Mouse (Mus musculus): ENCODE data around the gene Ypel2.
A peak's percentile ranks its signal among the peaks of the same experiment; 100 is the strongest.

The Ypel2 gene

DNA sequence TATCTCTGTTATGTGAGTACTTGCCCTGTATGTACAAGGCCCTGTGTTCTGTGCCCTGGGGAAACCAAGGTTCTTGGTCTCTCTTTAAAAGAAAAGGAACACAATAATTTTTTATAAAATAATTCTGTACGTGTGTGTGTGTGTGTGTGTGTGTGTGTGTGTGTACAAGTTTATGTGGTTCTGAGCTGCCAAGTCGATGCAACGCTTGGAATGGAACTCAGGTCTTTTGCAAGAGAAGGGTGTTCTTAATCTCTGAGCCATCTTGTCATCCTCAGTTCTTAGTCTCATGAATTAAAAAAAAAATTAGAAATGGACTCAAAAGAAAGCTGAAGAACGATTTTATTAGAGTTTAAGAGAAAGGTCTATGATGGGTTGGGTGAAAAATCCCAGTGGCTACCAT is 64.0 kb downstream of the Ypel2 start:
- no peak for DNase-seq

DNA sequence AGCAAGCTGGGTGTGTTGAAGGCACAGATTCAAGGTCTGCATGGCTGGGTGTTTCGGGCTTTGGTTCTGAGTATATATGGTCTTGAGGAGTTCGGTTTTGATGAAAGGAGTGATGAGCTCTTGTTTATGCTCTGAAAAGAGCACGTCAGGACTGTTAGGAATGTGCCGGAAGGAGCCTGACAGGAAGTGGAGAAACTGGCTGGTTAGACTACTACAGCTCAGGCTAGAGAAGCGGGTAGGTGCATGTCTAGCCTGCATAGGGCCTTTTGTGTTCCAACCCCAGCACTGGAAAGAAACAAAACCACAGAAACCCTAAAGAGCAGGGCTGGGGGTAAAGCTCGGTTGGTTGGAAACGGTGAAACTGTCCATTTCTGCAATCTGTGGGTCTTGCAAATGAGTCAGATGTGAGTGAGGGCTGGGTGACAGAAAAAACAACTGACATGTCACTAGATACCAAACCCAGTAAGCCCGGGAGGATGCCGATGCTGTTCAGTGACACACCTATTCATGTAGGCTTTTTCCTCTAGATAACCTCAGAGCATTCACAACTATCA is 68.3 kb downstream of the Ypel2 start:
- peak; percentile 42 to 45 for DNase-seq

DNA sequence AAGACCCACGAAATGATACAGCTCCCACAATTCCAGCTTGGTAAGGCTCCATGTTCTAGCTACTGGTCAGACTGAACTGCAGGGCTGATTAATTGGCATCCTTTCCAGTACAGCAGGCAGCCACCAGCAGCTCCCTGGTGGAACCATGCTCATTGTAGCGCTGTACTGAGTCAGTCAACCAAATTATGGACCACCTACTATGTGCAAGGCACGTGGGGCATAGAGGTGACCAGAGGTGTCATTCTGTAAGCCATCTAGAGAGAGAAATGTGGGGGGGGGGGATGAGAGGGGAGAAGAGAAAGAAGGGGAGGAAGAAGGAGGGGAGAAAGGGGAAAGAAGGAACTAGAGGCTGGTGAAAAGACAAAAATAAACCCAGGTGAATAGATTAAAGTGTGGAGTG is 68.9 kb downstream of the Ypel2 start:
- no peak for DNase-seq

DNA sequence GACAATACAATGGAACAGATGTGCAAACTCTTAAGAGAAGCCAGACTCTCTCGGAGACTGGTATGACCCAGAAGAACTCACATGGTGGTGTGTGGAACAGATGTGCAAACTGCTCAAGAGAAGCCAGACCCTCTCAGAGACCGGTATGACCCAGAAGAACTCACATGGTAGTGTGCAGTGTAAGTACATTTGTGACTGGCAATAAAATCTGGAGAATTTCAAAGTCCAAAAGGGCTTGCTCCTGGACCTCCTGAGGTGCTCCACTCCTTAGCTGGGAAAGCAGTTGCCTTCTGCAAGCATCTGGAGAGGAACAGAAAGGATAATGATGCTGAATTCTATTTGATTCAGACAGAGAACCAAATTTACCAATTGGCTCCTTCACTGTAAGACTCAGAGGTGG is 69.9 kb downstream of the Ypel2 start:
- DNase-seq, result no peak

DNA sequence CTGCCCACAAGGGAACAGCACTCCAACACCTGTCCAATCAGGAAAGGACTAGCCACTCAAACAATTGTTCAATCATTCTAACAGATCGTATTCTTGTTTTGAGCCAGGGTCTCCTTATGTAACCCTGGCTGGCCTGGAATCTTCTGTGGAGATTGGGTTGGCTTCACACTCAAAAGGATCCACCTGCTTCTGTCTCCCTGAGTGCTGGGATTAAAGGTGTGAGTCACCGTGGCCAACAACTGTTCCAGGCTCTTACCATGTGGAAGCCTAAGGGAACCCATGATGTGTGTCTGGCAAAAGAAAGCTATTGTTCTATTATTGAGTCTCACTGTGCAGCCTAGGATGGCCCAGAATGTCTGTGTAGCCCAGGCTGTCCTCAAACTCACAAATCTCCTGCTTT is 71.5 kb downstream of the Ypel2 start:
- DNase-seq, result no peak

DNA sequence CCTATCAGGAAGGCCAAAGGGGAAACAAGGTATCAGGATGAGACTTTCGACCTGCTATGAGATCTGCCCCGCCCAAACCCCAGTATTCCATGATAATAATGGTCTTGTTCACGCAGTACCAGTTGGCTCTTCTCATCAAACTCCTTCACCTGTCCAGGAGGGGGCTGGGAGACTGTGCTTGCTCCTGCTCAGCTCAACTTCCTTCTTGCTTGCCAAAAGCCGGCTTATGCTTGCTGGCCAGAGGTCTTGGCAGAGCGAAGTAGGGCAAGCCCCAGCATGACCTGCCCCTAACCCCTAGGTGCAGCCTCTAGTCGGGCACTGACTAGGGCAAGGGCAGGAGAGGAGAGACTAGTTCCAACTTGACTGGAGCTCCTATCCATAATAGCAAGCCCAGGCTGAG is 72.2 kb downstream of the Ypel2 start:
- no peak for DNase-seq

DNA sequence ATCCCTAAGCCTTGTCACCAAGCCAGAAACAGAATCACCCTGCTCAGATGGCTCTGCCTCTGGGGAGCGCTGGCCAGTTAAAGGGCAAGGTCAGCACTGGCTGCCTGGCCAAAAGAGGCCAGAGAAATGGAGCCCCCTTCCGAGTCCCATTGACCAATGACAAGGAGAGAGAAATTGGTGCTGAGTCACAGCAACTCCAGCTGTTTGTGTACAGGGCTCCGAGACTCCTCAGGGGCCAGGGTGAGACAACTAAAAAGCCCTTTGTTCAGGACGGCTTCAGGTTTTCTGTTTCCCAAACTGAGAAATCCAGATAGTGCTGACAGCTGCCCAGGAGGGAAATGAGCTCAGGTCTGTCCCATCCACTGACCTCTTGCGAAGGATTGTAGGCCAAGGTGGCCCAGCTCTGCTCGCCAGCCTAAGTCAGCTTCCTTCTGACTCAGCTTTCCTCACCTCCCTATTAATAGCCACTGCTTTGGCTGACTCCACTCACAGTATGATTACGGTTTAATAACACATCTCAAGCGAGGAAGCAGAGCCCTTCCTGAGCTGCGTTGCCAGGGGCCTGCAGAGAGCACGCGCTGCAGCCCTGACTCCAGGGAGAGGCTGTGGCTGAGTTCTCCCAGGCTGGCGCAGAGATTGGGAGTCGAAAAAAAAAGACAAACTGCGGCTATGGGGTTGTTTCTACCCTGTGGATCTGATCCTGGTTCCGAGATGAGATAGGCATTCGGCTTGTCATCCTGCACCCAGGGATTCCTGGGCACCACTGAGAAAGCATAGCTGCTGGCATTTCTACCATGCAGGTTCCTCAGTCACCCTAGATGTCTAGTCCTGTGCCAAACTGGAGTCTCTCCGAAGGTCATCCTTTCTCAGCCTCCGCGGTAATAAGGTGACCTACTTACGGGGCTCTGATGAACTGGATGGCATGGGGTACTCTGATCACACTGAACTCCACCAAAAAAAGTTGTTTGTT is 73.1 kb downstream of the Ypel2 start:
- DNase-seq, result no peak

DNA sequence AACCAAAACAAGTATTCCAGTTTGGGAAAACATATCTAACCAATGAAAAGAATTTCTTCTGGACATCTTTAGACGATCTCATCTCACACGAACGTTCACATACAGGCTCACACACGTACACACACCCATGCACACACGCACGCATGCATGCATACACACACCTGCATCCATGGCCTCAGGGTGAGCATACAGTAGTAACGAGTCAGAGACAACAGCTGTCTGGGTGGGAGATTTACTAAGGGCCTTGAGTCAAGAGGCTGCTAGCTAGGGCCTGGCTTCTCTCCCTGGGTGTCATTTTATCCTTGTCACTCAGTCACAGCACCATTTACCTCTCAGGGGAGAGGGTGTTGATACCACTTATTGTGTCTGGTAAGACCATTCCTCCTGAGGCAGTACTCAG is 74.0 kb downstream of the Ypel2 start:
- DNase-seq, result no peak

DNA sequence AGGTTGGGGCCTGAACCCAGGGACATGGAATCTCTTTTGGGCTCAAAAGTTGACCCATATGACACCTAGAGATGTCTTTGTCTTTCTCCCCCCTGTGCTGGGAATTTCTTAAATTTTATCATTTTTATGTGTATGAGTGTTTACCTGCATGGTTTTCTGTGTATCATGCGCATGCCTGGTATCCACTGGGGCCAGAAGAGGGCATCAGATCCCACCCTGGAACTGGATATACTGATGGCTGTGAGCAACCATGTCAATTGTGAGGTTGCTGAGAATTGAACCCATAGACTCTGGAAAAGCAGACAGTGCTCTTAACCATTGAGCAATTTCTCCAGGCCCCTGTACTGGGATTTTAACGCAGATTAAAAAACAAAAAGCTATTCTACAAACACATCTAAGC is 76.0 kb downstream of the Ypel2 start:
- DNase-seq, result no peak

DNA sequence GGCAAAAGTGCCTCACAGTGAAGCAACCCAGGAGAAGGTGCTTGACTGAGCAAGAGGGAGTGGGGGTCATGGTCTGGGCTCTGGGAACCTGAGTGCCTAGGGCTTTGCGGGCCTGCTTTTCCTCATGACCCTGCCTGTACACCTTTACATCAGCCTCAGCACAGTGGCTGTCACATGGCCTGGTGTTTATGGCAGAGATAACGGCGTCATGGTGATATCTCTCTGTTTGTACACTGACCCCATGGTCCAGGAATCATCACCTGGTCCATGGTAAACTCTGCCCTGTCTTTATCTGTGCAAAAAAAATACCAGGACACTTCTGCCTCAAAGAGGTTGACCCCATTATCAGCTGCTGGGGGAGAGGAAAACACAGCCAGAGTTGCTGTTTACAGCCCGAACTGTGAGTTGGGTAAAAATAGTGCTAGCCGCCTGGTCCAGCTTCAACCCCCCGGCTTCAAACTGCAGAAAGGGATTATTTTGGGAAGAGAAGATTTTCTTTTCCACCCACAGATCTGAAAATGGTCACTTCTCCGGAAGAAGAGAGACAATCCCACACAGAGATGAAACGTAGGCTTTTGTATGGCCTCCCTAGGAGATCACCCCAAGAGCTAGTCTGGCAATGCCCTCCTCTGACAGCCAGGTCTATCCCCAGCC is 76.8 kb downstream of the Ypel2 start:
- DNase-seq, result no peak

DNA sequence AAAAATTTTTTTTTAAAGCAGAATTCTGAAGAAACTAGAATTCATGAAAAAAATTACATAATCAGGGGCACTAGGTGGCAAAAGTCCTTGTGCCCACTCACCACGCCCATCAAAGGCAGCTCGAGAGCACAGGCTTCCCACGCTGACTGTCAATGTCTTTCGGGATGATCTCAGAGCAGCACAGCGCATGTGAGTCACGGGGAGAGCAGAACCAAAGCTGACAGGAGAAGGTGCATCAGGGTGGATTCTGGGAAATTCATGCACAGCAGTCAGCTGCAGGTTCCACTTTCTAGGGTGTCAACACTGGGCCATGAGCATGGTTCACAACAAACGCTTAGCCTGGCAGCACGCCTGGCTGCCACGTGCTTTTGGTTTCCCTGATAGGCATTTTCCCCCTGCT is 79.2 kb downstream of the Ypel2 start:
- no peak for DNase-seq

DNA sequence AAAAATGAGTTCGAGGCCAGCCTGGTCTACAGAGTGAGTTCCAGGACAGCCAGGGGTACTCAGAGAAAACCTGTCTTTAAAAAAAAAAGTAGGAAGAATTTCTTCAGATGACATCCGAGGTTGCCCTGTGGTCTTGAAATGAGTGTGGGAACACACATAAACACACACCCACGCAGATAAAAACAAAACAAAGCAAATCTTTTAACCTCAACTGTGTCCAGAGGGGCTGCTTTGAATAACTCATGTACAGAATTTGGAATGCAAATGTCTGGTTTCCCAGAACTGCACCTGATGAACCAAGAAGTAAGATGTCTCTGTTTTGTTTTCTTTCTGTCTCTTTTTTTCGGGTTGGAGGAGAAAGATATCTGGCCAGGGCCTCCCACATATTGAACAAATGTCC is 83.3 kb downstream of the Ypel2 start:
- no peak for DNase-seq

DNA sequence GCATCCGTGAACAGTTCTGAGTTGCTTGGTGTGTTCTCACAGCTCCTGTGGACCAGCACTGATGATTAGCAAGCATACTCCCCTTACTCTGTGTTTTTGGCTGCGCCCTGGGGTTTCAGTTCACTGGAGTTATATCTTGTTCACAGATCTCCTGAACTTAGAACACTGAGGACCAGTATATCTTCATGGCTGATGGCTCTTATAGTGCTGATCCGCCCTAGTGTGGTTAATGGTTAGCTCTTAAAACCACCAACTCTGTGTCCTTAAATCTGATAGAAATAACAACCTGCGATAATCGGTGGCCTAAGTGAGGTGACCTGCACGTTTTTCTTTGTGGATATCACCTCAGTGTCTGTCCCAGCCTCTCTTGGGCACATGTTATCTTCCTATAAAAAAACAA is 84.5 kb downstream of the Ypel2 start:
- DNase-seq, result no peak

DNA sequence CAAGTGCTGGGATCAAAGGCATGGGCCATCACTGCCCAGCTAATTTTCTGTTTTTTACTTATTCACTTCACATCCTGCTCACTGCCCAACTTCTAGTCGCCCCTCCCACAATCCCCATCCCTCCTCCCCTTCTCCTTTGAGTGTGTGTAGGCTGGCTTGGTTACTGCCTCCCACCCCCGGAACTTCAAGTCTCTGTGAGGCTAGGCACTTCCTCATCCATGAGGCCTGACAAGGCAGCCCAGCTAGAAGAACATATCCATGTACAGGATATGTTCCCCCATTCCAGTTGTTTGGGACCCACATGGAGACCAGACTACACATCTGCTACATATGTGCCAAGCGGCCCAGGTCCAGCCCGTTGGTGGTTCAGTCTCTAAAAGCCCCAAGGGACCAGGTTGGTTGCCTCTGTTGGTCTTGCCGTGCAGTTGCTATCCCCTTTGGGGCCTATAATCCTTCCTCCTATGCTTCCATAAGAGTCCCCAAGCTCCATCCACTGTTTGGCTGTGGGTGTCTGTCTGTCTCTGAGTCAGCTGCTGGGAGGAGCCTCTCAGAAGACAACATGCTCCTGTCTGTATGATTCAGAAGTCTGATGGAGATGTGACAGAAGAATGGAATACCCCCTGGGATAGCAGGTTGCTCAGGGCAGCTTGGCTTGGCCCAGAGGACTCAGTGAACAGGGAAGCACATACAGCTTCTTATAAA is 85.5 kb downstream of the Ypel2 start:
- peak in 1 of 2 experiments; percentile 59 for DNase-seq

DNA sequence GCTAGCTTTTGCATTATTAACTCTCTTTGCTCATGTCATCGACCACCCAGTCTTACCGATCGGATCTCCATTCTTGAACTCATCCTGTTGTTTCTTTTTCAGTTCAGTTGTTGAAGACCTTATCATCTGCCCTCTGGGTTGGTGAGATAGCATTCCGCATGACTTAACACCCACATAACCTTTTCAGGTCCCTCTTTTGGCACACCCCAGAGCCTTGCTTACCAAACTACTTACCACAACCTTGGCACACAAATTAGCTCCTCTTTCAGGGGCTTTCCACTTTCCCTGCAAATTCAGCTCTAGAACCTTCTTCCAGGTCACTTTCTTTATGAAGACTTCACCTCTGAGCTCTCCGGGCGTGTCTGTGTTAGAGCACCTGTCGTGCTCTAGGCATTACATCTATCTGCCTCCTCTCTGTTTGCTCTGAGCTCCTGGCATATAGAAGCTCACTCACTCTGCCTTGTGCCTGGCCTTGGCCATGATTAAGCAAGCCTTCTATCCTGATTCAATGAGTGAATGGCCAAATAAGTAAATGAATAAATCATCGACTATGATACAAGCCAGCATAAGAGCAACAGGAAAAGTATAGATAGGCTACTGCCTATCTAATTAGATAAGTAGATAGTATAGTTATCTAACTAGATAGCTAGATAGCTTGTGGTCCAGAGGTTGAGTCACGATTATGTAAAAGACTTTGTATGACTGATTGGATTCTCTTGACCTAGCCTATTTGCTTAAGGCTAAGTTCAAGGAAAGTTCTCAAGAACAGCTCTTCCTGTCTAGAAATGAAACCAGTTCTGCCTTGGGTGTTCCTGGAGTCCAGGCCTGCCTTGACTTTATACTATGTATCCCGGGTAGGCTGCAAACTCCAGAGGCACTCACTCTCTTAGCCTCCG is 86.5 kb downstream of the Ypel2 start:
- DNase-seq, result no peak

DNA sequence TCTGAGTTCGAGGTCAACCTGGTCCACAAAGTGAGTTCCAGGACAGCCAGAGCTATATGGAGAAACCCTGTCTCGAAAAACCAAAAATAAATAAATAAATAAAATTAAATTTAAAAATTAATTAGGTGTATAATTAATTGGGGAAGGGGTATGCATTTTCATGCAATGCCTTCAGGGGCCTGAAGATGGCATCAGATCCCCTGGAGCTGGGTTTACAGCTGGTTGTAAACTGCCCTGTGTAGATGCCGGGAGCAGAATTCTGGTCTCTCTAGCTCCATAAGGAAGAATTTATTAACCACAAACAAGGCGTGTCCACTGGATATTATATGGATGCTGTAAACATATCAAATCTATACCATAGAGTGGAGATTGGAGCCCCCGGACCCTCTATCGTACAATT is 87.2 kb downstream of the Ypel2 start:
- no peak for DNase-seq

DNA sequence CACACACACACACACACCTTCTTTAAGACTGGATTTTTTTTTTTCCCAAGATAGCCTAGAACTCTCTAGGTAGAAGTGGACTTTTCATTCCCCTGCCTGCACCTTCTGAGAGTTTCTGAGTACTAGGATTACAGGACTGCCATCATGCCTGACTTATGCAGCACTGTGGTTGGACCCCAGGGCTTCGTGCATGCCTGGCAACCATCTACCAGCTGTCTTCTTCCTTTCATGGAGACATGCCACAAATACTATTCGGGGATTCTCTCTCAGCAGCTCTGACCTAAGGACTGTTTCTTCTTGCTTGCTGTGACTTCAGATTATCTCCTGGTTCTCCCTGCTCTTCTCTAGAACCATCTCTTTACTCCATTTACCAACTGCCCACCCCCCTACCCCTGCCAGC is 88.2 kb downstream of the Ypel2 start:
- DNase-seq, result no peak

DNA sequence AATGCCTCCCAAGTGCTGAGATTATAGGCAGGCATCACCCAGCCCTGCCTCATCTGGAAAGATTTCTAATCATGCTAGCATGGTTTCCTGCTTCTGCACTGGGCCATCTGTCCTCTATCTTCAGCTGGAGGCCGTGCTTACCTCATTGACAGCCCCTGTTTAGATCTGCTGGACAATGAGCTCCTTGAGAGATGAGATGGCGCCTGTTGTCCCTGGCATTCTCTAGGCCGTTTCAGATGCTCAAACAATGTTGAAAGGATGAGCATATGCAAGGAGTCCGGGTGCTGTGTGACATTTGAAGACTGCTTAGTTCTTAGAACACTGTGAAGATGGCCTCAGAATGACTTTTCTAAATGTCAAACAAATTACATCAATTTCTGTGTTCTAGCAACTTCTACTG is 88.8 kb downstream of the Ypel2 start:
- no peak for DNase-seq

DNA sequence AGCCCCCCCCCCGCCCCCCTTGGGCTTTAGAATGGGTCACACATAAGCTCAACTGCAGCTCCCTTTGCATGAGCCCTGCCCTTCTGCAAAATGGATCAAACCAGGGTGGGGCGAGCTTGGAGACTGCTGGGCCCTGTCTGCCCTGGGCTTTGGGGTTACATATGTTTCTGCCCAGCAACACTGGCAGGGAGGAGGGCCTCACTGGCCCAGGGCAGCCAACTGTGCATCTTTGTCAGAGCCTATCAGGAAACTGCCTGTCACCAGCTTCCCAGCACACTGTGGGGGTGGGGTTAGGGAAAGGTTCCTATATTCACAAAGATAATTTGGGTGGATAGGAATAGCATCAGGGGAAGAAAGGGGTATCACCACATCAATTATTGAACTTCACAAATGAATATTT is 95.1 kb downstream of the Ypel2 start:
- DNase-seq, result peak; percentile 32 to 48

DNA sequence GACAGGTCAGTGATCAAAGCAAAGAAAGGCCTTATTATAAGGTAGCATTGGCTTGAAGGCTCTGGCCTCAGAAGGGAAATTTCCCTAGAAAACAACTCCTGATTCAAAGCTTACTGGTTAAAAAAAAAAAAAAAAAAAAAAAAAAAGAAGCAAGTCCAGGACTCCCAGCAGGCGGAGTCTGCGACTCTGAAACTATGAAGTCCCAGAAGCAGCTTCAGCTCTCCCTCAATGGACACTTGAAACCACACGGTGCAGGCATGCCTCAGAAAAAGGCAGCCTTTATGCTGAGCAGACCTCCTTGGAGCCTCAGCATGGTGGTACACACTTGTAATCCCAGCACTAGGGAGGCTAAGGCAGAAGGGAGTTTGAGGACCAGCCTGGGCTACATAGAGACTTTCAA is 97.9 kb downstream of the Ypel2 start:
- no peak for DNase-seq

DNA sequence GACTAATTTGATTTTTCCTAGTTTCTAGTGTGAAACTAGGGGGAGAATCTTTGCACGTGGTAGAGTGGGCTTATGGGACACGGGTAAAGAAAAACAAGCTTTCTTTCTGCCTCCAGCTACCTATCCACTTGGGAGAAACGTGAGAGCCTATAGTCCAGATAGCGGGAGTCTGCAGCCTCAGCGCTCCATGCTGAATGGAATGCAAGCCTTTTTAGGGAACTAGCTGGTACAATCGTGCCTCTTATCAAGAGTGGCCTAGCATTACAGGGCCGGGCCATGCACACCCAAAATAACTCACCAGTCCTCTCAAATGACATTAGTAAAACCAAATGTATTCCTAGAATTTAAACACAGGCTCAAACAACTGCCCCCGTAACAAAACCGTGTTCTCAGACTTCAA is 98.4 kb downstream of the Ypel2 start:
- DNase-seq, result no peak

DNA sequence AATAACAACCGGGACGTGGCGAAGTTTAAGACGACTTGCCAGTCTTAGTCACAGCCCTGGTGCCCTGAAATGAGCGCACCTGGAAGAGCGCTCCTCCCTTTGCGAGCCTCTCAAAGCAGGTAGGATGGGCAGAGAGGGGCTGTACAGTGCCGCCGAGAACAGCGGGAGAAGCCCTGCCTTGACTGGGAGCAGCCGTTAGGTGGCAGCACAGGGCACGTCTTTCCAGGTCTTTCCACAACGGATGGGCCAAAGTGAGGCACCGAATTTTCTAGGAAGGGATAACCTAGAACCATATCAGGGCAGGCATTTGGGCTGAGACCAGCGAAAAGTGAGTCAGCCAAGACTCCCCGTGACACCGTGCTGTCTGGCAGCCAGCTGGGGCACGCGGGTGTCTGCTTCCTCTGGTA is 99.3 kb downstream of the Ypel2 start:
- DNase-seq, result peak; percentile 84 to 88
